Mouse (Mus musculus): ENCODE data around the gene Atp6v1b1. TPM values are rescaled to one million over a fixed set of nuclear protein-coding genes. Genes with fewer than 3 reads are reported as not detected.

The Atp6v1b1 gene
- polyA plus RNA-seq, 1 experiment from 2014 or later, result 1.4 TPM

- Histone ChIP-seq H3K9ac (ENCODE audit: low read length) (no peak overlapping the region), H3K4me3 (ENCODE audit: low read length) (no peak overlapping the region), H3K4me2 (ENCODE audit: low read depth, low read length) (no peak overlapping the region), H3K36me3 (ENCODE audit: control insufficient read depth, insufficient read depth, low read length) (no peaks in the 10 kb centered on the region), H3K27ac (ENCODE audit: low read length) (no peak overlapping the region), H3K27me3 (ENCODE audit: control insufficient read depth, insufficient read depth, low read depth, low read length) (peaks cover 92% of the 10 kb centered on the region), H3K9me3 (ENCODE audit: control insufficient read depth, low read length) (no peaks in the 10 kb centered on the region), H3K4me1 (replicated peaks; ENCODE audit: control insufficient read depth, insufficient read depth, low read length) (peaks cover 4% of the 10 kb centered on the region; the same call in 1 of the 2 replicates)
- ATAC-seq (ENCODE audit: low read depth), result no peak
- 2% methylated on average over 10 of the region's 10 CpGs for WGBS
Measured at GRCm38 (mm10) chr6:83703722-83704078, 39.1 kb upstream of the Atp6v1b1 start.

GRCm38 (mm10) chr6:83704294-83704693 lies 38.5 kb upstream of the Atp6v1b1 start:
- H3K4me1 ChIP-seq (replicated peaks; ENCODE audit: control insufficient read depth, insufficient read depth, low read length), result peaks cover 4% of the 10 kb centered on the region; the same call in 1 of the 2 replicates
- peaks cover 92% of the 10 kb centered on the region for H3K27me3 ChIP-seq (ENCODE audit: control insufficient read depth, insufficient read depth, low read depth, low read length)
- no peak overlapping the region for H3K9ac ChIP-seq (ENCODE audit: low read length)
- H3K4me3 ChIP-seq (ENCODE audit: low read length), result no peak overlapping the region
- ATAC-seq (ENCODE audit: low read depth), result no peak
- H3K36me3 ChIP-seq (ENCODE audit: control insufficient read depth, insufficient read depth, low read length), result no peaks in the 10 kb centered on the region
- WGBS, result 3% methylated on average over 1 of the region's 1 CpGs
- no peak overlapping the region for H3K27ac ChIP-seq (ENCODE audit: low read length)
- no peaks in the 10 kb centered on the region for H3K9me3 ChIP-seq (ENCODE audit: control insufficient read depth, low read length)
- H3K4me2 ChIP-seq (ENCODE audit: low read depth, low read length), result no peak overlapping the region

DNA sequence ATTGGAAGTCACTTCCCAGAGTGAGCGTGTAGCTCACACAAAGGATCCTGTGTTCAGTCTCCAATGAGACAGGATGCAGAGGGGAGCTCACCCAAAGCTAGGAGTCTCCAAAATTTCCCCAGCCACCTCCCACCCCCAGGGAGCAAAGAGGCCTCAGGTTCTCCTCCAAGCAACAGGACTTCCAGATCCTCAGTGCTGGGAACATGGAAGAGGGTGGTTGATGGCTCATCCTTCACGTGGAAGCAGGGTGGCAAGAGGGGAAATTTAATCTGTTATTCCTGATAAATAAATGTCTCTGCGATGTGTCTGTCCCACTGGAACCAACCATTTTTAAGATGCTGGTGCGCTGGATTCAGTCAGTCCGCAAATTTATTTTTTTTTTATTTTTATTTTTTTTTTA lies 38.1 kb upstream of the Atp6v1b1 start:
- Histone ChIP-seq H3K4me3 (ENCODE audit: low read length) (no peak overlapping the region), H3K4me1 (replicated peaks; ENCODE audit: control insufficient read depth, insufficient read depth, low read length) (peaks cover 4% of the 10 kb centered on the region; the same call in 1 of the 2 replicates), H3K9me3 (ENCODE audit: control insufficient read depth, low read length) (no peaks in the 10 kb centered on the region), H3K4me2 (ENCODE audit: low read depth, low read length) (no peak overlapping the region), H3K36me3 (ENCODE audit: control insufficient read depth, insufficient read depth, low read length) (no peaks in the 10 kb centered on the region), H3K9ac (ENCODE audit: low read length) (no peak overlapping the region), H3K27ac (ENCODE audit: low read length) (no peak overlapping the region), H3K27me3 (ENCODE audit: control insufficient read depth, insufficient read depth, low read depth, low read length) (peaks cover 92% of the 10 kb centered on the region)
- WGBS, result 23% methylated on average over 5 of the region's 5 CpGs
- no peak for ATAC-seq (ENCODE audit: low read depth)

- ATAC-seq (ENCODE audit: low read depth), result no peak
- Histone ChIP-seq H3K27me3 (ENCODE audit: control insufficient read depth, insufficient read depth, low read depth, low read length) (peaks cover 99% of the 10 kb centered on the region), H3K36me3 (ENCODE audit: control insufficient read depth, insufficient read depth, low read length) (no peaks in the 10 kb centered on the region), H3K4me3 (ENCODE audit: low read length) (no peak overlapping the region), H3K9me3 (ENCODE audit: control insufficient read depth, low read length) (no peaks in the 10 kb centered on the region), H3K27ac (ENCODE audit: low read length) (no peak overlapping the region), H3K4me2 (ENCODE audit: low read depth, low read length) (no peak overlapping the region), H3K9ac (ENCODE audit: low read length) (no peak overlapping the region), H3K4me1 (replicated peaks; ENCODE audit: control insufficient read depth, insufficient read depth, low read length) (peaks cover 14% of the 10 kb centered on the region)
- WGBS, result 9% methylated on average over 6 of the region's 6 CpGs
Measured at GRCm38 (mm10) chr6:83707738-83708510, 34.9 kb upstream of the Atp6v1b1 start.

DNA sequence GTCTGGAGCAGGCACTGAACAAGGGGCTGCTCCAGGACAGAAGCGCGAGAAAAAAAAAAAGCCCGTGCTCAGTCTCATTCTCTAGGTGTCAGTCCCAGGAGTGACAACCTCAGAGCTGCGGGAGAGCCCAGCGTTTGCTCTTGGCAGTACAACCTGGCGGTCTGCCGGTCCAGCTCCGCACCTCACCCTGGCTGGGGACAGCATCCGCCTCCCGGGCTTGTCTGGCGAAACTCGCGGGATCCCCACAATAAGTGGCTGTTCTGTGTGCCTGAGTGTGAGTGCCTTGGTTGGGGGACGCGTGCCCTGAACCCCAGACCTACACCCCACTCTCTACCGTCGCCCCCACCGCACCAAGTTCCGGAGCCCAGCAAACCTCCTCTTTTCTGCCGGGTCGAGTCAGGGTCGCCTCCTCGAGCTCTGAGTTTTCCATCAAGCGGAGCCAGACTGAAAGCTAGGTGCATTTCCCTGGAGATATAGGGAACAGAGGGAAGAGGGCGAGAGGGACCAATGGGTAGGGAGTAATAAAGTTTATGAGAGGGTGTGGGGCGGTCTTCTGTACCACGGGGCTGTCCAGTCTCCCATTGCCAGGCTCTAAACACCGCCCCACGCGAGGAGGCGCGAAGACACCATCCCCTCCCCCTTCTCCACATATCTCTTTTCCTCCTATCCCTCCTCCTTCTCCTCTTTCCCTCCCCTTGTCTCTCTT lies 32.3 kb upstream of the Atp6v1b1 start:
- H3K27me3 ChIP-seq (ENCODE audit: control insufficient read depth, insufficient read depth, low read depth, low read length), result peaks cover 98% of the 10 kb centered on the region
- peak; percentile 36 for ATAC-seq (ENCODE audit: low read depth)
- H3K4me1 ChIP-seq (replicated peaks; ENCODE audit: control insufficient read depth, insufficient read depth, low read length), result peaks cover 14% of the 10 kb centered on the region
- WGBS, result 1% methylated on average over 32 of the region's 32 CpGs
- peak overlapping the region; percentile 65 for H3K4me2 ChIP-seq (ENCODE audit: low read depth, low read length)
- H3K9ac ChIP-seq (ENCODE audit: low read length), result no peak overlapping the region
- H3K9me3 ChIP-seq (ENCODE audit: control insufficient read depth, low read length), result no peaks in the 10 kb centered on the region
- no peaks in the 10 kb centered on the region for H3K36me3 ChIP-seq (ENCODE audit: control insufficient read depth, insufficient read depth, low read length)
- peak overlapping the region; percentile 46 for H3K4me3 ChIP-seq (ENCODE audit: low read length)
- H3K27ac ChIP-seq (ENCODE audit: low read length), result no peak overlapping the region

GRCm38 (mm10) chr6:83711067-83711675 lies 31.6 kb upstream of the Atp6v1b1 start, which contains the start of gene Vax2:
TSS of gene Vax2 (plus strand) at chr6:83711264.
- peaks cover 14% of the 10 kb centered on the region for H3K4me1 ChIP-seq (replicated peaks; ENCODE audit: control insufficient read depth, insufficient read depth, low read length)
- H3K27ac ChIP-seq (ENCODE audit: low read length), result no peak within 1 kb of the TSS
- H3K9ac ChIP-seq (ENCODE audit: low read length), result no peak within 1 kb of the TSS
- no peaks in the 10 kb centered on the region for H3K36me3 ChIP-seq (ENCODE audit: control insufficient read depth, insufficient read depth, low read length)
- H3K27me3 ChIP-seq (ENCODE audit: control insufficient read depth, insufficient read depth, low read depth, low read length), result peaks cover 98% of the 10 kb centered on the region
- no peaks in the 10 kb centered on the region for H3K9me3 ChIP-seq (ENCODE audit: control insufficient read depth, low read length)
- H3K4me2 ChIP-seq (ENCODE audit: low read depth, low read length), result peak within 1 kb of the TSS; percentile 65
- peak within 1 kb of the TSS; percentile 46 for H3K4me3 ChIP-seq (ENCODE audit: low read length)
- peak; percentile 92 for ATAC-seq (ENCODE audit: low read depth)
- under 1% methylated on average over 46 of the region's 46 CpGs for WGBS

DNA sequence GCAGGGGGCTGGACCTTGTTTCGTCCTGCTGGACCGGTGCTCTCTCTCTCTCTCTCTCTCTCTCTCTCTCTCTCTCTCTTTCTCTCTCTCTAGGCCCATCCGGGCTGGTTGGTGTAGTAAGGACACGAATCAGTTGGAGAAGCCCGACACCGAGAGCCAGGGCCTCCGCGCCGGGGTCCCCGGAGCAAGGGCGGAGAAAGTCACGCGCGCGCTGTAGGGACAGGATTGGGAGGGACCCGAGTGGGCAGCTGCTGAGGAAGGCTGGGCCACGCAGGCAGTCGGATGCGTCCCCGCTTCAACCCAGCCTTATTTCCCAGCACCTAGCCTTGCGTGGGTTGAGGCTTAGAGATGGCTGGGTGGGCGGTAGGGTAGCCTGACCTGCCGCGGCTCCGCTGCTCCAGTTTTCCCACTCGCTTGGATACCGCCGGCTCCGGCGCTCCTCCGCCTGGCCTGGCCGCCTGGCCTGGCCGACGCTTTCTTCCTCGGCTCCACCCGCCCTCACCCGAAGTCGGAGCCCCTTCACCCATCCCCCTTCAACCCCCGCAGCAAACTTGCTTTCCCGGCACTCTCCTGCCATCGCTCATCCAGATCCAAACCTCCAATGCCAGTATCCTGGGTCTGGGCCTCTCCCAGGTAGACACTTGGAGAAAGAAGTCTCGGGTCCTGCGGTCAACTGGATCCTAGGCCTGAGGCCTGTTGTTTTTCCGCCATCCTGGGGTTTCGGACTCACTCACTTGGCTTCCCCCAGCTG lies 30.9 kb upstream of the Atp6v1b1 start:
- H3K36me3 ChIP-seq (ENCODE audit: control insufficient read depth, insufficient read depth, low read length), result no peaks in the 10 kb centered on the region
- WGBS, result 4% methylated on average over 40 of the region's 45 CpGs
- no peak overlapping the region; the same call in none of the 2 replicates for H3K4me3 ChIP-seq (ENCODE audit: low read length)
- peaks cover 95% of the 10 kb centered on the region for H3K27me3 ChIP-seq (ENCODE audit: control insufficient read depth, insufficient read depth, low read depth, low read length)
- H3K4me1 ChIP-seq (replicated peaks; ENCODE audit: control insufficient read depth, insufficient read depth, low read length), result peaks cover 14% of the 10 kb centered on the region
- no peak for ATAC-seq (ENCODE audit: low read depth)
- no peak overlapping the region for H3K27ac ChIP-seq (ENCODE audit: low read length)
- peak overlapping the region; percentile 65 for H3K4me2 ChIP-seq (ENCODE audit: low read depth, low read length)
- H3K9me3 ChIP-seq (ENCODE audit: control insufficient read depth, low read length), result no peaks in the 10 kb centered on the region
- H3K9ac ChIP-seq (ENCODE audit: low read length), result no peak overlapping the region

DNA sequence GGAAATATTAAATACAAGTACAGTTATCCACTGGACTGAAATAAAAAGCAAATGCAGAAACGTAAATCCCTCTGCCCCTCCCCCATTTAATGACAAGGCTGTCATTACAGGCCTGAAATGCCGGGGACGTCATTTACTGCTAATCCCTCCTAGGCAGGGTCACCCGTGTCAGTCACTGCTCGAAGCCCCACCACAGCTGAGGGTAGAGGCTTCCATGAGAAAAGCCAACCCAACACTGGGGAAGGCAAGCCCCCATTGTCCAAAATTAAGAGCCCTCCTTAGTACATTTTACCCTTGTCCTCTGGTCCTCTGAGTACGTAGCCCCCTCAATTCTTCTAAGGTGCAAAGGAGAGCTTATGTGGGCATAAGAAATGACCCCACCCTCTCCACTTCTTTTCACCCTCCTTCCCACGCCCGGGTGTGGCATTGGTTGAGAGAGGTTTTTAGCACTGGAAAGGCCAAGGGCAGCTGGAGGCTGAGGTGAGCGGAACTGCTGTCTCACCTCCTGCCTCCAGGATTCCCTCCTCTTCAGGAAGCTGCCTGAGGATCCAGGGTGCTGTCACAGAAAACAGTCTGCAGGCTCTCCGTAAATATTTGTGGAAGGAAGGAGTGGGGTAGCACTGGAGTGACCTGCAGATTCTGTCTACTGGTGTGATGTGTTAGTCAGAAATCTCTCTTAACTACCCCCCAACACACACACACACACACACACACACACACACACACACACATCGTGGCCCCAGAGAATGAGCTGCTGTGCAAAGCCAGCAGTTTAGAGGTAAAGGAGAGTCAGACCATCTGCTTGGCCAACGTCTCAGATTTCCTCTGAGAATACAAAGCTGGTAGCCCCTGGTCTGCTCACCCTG lies 29.3 kb upstream of the Atp6v1b1 start:
- Histone ChIP-seq H3K9ac (ENCODE audit: low read length) (no peak overlapping the region), H3K27me3 (ENCODE audit: control insufficient read depth, insufficient read depth, low read depth, low read length) (peaks cover 95% of the 10 kb centered on the region), H3K9me3 (ENCODE audit: control insufficient read depth, low read length) (no peaks in the 10 kb centered on the region), H3K36me3 (ENCODE audit: control insufficient read depth, insufficient read depth, low read length) (no peaks in the 10 kb centered on the region), H3K4me2 (ENCODE audit: low read depth, low read length) (no peak overlapping the region), H3K4me1 (replicated peaks; ENCODE audit: control insufficient read depth, insufficient read depth, low read length) (peaks cover 14% of the 10 kb centered on the region), H3K27ac (ENCODE audit: low read length) (no peak overlapping the region), H3K4me3 (ENCODE audit: low read length) (no peak overlapping the region)
- 3% methylated on average over 12 of the region's 12 CpGs for WGBS
- no peak for ATAC-seq (ENCODE audit: low read depth)
